Mouse (Mus musculus): ENCODE measurements around the gene Etl4.

DNA sequence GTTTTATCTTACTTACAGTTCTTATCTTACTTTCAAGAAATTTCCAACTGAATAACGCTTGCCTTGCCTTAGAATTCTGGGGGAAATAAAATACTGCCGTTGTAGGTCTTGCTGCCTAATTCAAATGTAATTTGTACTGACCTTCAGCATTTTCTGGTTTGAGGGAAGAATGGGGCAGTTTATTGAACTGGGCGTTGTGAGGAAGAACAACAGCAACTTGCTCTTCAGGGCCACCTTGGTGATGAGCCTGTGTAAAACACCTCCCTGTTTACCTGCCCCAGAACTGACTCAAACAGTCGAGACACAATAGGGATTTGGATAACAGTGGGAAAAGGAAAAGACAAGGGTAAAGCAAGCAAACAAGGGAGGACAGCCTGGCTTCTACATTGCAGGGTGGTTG is 828.3 kb downstream of the Etl4 start:
- TF ChIP-seq CTCF (IDR thresholded peaks at IDR 0.05; ENCODE audit: low read depth), result no peak
- no peak for TF ChIP-seq EP300 (IDR thresholded peaks at IDR 0.05; ENCODE audit: low read depth)

Measured in liver, embryonic 14.5 days (tissue).